Mouse (Mus musculus) adrenal gland, postnatal 36 days (tissue): ENCODE results near the gene Mmaa. TPM values are rescaled to one million over a fixed set of nuclear protein-coding genes. Genes with fewer than 3 reads are reported as not detected.

Source experiments
- DNase-seq, 2 experiments: peaks; one replicate each; pipeline ENCODE4 v3.0.0; 2021; ENCODE audit warnings: mixed read lengths in 1 of 2
- total RNA-seq, 2 experiments: library from RNA; stranded (reverse); gene quantifications; 2 replicates each; pipeline ENCODE4 v1.2.3; 2021

The Mmaa gene
- total RNA-seq, 2 experiments from 2014 or later: 31.2 to 32.9 TPM

DNA sequence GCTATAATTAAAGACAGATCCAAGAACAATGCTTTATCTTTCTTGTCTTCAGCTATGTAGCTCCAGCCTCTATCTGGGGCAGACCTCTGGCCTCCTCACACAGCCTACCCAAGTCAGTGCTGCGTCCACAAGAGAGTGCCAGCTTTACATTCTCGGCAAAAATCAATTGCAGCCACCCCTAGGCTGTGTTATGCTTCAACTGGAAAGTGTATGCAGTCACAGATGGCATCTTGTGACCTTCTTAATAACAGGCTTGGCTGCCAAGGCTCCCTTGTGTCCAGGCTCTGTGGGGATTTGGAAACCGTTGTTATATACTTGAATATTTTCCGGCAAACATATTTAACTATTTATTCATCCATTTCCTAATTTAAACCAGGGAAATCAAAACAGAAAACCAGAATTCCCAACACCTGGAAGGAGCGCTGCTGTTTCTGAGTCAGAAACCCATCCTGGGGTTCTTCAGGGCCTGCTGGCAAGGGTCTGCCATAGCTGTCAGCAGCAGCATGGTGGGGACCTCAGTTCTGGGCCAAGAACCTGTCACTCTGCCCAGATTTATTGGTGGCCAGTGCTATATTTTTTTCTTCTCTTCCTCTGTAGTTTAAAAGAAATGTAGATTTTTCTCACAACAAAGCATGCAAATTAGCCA is 72.5 kb downstream of the Mmaa start:
- no peak for DNase-seq

Other genes with a start within 250 kb of the Mmaa start
- gene 1700011L22Rik, start 46.4 kb downstream of the Mmaa start, total RNA-seq: not detected
- 10 to 100 TPM; 26.6 to 27.8 TPM for gene Smad1, start 104.6 kb upstream of the Mmaa start, total RNA-seq